Mouse (Mus musculus) olfactory bulb, adult 2 months (tissue): Measurements from ENCODE around the gene Gjc1. TPM values are rescaled to one million over a fixed set of nuclear protein-coding genes. Genes with fewer than 3 reads are reported as not detected.

Experiments used
- H3K27ac ChIP-seq: fragments of 200-500 bp; 2 replicates; pipeline ENCODE4 v1.5.1; 2012; ENCODE audit warnings: low read depth, low read length; ENCODE audit not compliant: insufficient read depth
- H3K4me1 ChIP-seq: fragments of 200-500 bp; 2 replicates; pipeline ENCODE4 v1.6.1; 2012; ENCODE audit warnings: low read length; ENCODE audit not compliant: control insufficient read depth, insufficient read depth
- H3K4me3 ChIP-seq: fragments of 200-500 bp; 2 replicates; pipeline ENCODE4 v1.5.1; 2012; ENCODE audit warnings: mild to moderate bottlenecking, low read depth, low read length, moderate library complexity; ENCODE audit not compliant: insufficient read depth
- CTCF ChIP-seq: fragments of 200-500 bp; IDR thresholded peaks from 2 replicates; pipeline ENCODE4 v1.5.1; 2012; ENCODE audit warnings: low read depth, mild to moderate bottlenecking, low read length, moderate library complexity; ENCODE audit not compliant: insufficient read depth
- POLR2A ChIP-seq: fragments of 200-500 bp; IDR thresholded peaks from 2 replicates; pipeline ENCODE4 v1.6.1; 2012; ENCODE audit warnings: mild to moderate bottlenecking, low read depth, low read length, moderate library complexity; ENCODE audit not compliant: insufficient read depth
- WGBS: fragments of 180-500 bp; shearing (Covaris S2); methylation state at CpG from one replicate; pipeline ENCODE4 v1.1.7; 2018; 5-methylcytosine and 5-hydroxymethylcytosine counted together
- polyA plus RNA-seq: library from polyadenylated mRNA; stranded (reverse); fragments of >200 nt; gene quantifications from 2 replicates; pipeline ENCODE4 v1.2.4, GENCODE M21; 2012; ENCODE audit warnings: low replicate concordance; ENCODE audit not compliant: missing spikeins, insufficient read depth, insufficient read length

The Gjc1 gene
- polyA plus RNA-seq, 1 experiment, result not detected

GRCm38 (mm10) chr11:102787688-102788177, 31.8 kb downstream of the Gjc1 start:
- TF ChIP-seq POLR2A (no peak), CTCF (no peak)
- Histone ChIP-seq H3K27ac (no peak overlapping the region), H3K4me3 (no peak overlapping the region), H3K4me1 (no peaks in the 10 kb centered on the region)
- 74% methylated on average over 5 of the region's 5 CpGs for WGBS

- 82% methylated on average over 7 of the region's 7 CpGs for WGBS
- no peak overlapping the region for H3K27ac ChIP-seq
- H3K4me1 ChIP-seq, result no peaks in the 10 kb centered on the region
- TF ChIP-seq CTCF (no peak), POLR2A (no peak)
- H3K4me3 ChIP-seq, result no peak overlapping the region
Measured at GRCm38 (mm10) chr11:102783443-102783842, 36.1 kb downstream of the Gjc1 start.

GRCm38 (mm10) chr11:102781523-102781922, 38.0 kb downstream of the Gjc1 start:
- WGBS, result 91% methylated on average over 4 of the region's 4 CpGs
- no peak for TF ChIP-seq CTCF
- Histone ChIP-seq H3K4me3 (no peak overlapping the region), H3K27ac (no peak overlapping the region), H3K4me1 (peaks cover 4% of the 10 kb centered on the region; the same call in 1 of the 2 replicates)

GRCm38 (mm10) chr11:102780986-102781351, 38.5 kb downstream of the Gjc1 start:
- Histone ChIP-seq H3K4me1 (peaks cover 4% of the 10 kb centered on the region; the same call in 1 of the 2 replicates), H3K27ac (no peak overlapping the region), H3K4me3 (no peak overlapping the region)
- no peak for TF ChIP-seq POLR2A
- no peak for TF ChIP-seq CTCF
- WGBS, result 64% methylated on average over 10 of the region's 10 CpGs

- H3K4me3 ChIP-seq, result no peak overlapping the region
- TF ChIP-seq CTCF, result no peak
- no peak for TF ChIP-seq POLR2A
- H3K27ac ChIP-seq, result no peak overlapping the region
- peaks cover 4% of the 10 kb centered on the region; the same call in 1 of the 2 replicates for H3K4me1 ChIP-seq
- 61% methylated on average over 11 of the region's 11 CpGs for WGBS
Measured at GRCm38 (mm10) chr11:102780271-102780985, 39.1 kb downstream of the Gjc1 start.

- no peak overlapping the region for H3K27ac ChIP-seq
- peaks cover 4% of the 10 kb centered on the region; the same call in 1 of the 2 replicates for H3K4me1 ChIP-seq
- no peak for TF ChIP-seq POLR2A
- TF ChIP-seq CTCF, result no peak
- 77% methylated on average over 7 of the region's 7 CpGs for WGBS
- H3K4me3 ChIP-seq, result no peak overlapping the region
Measured at GRCm38 (mm10) chr11:102779824-102780223, 39.7 kb downstream of the Gjc1 start.

- H3K27ac ChIP-seq, result no peak overlapping the region
- TF ChIP-seq POLR2A (no peak), CTCF (no peak)
- peaks cover 9% of the 10 kb centered on the region; the same call in 1 of the 2 replicates for H3K4me1 ChIP-seq
- no peak overlapping the region for H3K4me3 ChIP-seq
- WGBS, result 91% methylated on average over 8 of the region's 8 CpGs
Measured at GRCm38 (mm10) chr11:102779081-102779638, 40.3 kb downstream of the Gjc1 start.

- TF ChIP-seq POLR2A, result no peak
- no peak for TF ChIP-seq CTCF
- no peak overlapping the region for H3K4me3 ChIP-seq
- no peak overlapping the region for H3K27ac ChIP-seq
- WGBS, result 75% methylated on average over 5 of the region's 5 CpGs
- H3K4me1 ChIP-seq, result peaks cover 11% of the 10 kb centered on the region; the same call in 1 of the 2 replicates
Measured at GRCm38 (mm10) chr11:102778597-102778996, 40.9 kb downstream of the Gjc1 start.

GRCm38 (mm10) chr11:102778165-102778564, 41.3 kb downstream of the Gjc1 start:
- WGBS, result 72% methylated on average over 14 of the region's 14 CpGs
- Histone ChIP-seq H3K4me1 (peaks cover 11% of the 10 kb centered on the region; the same call in 1 of the 2 replicates), H3K27ac (no peak overlapping the region), H3K4me3 (no peak overlapping the region)
- TF ChIP-seq CTCF (no peak), POLR2A (no peak)

GRCm38 (mm10) chr11:102777598-102777997, 41.9 kb downstream of the Gjc1 start:
- H3K4me1 ChIP-seq, result peaks cover 11% of the 10 kb centered on the region; the same call in 1 of the 2 replicates
- H3K4me3 ChIP-seq, result no peak overlapping the region
- 28% methylated on average over 21 of the region's 21 CpGs for WGBS
- H3K27ac ChIP-seq, result no peak overlapping the region
- TF ChIP-seq CTCF (peak; percentile 16; the same call in 1 of the 2 replicates), POLR2A (no peak)
